Mouse (Mus musculus) ES-CJ7 (cell line): ENCODE data around the gene Gm16253.
A peak's percentile ranks its signal among the peaks of the same experiment; 100 is the strongest.
"Not testable (repeated sequence)": the region's sequence is repeated elsewhere in the genome, so short reads cannot be mapped to it uniquely, and the experiment has no call there.

ENCODE experiments used
- DNase-seq: peaks from one replicate; pipeline ENCODE4 v3.0.0; 2011; ENCODE audit warnings: low read depth, low spot score

The Gm16253 gene

DNA sequence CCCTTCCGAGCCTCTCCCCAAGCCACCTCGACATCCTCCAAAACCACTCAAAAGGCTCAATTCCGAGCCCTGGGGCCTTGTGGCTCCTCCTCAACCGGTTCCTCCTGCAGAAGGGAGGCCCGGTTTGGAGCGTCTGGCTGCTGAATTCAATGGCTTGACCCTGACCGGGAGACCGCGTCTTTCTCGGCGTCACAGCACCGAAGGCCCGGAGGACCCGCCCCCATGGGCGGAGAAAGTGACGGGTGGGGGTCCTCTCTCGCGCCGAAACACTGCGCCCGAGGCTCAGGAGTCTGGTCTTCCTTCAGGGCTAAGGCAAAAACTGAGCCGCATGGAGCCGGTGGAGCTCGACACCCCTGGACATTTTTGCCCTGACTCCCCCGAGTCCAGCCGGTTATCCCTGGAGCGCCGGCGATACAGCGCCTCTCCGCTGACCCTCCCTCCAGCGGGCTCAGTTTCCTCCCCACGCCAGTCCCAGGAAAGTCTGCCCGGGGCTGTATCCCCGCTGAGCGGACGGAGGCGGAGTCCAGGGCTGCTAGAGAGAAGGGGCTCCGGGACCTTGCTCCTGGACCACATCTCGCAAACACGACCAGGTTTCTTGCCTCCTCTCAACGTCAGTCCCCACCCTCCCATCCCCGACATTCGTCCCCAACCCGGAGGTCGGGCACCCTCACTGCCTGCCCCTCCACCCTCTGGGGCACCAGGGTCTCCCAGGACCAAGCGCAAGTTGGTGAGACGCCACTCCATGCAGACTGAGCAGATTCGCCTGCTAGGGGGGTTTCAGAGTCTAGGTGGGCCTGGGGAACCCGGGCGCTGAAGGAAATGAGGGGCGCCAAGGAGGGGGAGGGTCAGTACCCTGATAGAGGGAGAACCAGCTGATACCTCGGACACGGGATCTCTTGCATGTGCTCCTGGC, 21.6 kb downstream of the Gm16253 start:
- peak; percentile 52 for DNase-seq

DNA sequence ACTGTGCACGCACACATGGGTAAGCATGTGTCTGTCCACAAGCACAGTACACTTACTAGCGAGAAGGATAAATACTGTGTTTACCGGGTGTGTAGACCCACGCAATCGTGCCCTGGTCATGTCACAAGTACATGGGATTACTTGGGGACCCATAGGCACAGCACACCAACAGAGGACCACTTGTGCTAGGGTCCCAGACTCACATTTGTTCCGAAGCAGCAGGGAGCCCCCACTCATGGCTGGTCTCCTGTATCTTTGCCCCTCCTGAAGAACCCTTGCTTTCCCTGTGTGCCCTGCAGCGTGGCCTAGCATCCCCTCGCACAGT, 22.2 kb downstream of the Gm16253 start:
- DNase-seq, result no peak

DNA sequence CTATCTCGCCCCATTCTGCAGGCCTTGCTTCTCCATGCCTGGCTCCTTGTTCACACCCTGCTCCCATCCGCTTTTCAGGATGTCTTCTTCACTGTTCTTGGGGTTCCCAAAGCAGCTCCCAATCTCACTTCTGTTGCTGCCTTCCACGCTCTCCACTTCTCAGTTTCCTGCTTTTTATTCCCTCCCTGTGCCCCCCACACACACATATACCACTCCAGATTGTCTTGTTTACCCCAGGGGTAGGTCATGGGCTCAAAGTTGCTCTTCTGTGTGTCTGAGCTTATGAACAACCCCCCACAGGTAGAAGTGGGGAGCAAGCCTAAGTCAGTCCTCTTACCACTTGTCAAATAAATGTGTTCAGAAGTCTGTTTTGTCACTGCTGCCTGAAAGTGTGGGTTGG, 22.6 kb downstream of the Gm16253 start:
- DNase-seq, result no peak

DNA sequence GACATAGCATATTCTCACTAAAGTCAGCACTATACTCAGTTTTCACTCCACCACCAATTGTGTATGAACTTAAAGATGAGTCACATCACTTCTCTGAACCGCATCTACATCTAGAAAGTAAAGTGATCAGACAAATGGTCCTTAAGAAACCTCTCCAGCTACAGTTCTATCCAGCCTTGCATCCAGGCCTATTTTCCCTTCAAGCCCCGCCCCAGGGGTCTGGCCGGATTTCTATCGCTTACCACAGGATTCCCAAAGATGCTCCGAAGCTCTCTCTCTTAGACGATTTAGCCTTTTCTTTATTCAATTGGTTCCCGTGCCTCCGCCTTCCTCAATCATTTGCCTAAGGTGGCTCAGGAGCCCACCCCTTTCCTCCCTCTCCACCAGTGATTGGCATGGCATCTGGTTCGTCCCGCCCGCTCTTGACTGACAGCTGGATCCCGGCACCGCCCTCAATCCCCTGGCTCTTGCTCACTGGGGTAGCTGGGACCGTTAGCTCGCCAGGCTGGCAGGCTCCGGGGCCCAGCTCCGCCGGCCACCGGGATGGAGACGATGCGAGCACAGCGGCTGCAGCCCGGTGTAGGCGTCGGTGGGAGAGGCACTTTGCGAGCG, 24.0 kb downstream of the Gm16253 start, which contains the start of gene Lix1l:
TSS of gene Lix1l (plus strand) at position 511 of the 612 bp plus-strand sequence.
- DNase-seq, result peak; percentile 98

DNA sequence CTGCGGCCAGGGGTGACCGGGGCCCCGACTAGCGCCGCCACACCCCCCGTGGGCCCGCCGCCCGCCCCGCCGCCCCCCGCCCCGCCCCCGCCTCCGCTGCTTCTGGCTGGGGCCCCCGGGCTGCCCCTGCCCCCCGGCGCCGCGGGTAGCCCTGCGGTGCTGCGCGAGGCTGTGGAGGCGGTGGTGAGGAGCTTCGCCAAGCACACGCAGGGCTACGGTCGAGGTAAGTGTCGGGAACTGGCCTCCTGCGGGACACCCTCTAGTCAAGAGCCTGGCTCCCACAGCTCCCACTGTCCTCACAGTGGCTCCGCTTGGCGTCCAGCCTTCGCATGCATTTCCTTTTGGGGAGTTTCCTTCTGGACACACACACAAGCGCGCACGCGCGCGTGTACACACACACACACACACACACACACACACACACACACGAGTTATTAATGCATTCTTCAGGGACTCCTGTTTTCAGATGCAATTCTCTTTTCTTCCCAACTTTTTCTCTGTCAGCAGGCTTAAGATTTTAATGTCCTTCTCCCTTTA, 24.5 kb downstream of the Gm16253 start:
- no peak for DNase-seq

DNA sequence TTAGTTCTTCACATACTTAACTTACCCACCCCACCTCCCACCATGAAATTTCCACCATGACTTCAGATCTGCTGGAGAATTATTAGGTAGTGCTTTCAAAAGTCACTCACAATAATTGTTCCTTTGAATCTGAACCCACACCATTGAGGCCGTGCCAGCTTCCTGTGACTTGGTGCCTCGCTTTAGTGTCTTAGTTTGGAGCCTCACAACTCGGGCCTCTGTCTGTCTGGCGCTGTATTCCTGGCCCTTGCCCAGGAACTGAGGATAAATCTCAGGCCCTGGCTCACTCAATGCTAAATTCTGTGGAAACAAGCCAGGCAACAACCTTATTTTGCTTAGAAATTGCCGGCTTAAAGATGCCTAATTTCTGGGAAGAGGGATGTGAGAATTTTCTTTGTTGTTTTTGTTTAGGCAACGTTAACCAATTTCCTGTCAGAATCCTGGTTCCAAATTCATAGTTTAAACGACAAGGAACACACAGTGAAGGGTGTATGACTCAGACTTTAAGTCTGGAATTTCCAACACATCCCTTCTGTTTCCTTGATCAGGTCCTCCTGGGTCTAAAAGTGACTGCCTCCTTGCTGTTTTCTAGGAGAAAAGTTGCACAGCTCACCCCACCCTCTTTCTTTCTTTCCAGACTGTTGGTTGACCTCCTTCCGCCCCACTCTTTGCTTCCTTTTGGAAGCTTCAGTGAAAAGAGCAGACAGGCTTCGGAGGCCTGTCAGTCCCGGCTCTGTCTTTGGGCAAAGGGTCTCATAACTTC, 25.3 kb downstream of the Gm16253 start:
- DNase-seq, result no peak

DNA sequence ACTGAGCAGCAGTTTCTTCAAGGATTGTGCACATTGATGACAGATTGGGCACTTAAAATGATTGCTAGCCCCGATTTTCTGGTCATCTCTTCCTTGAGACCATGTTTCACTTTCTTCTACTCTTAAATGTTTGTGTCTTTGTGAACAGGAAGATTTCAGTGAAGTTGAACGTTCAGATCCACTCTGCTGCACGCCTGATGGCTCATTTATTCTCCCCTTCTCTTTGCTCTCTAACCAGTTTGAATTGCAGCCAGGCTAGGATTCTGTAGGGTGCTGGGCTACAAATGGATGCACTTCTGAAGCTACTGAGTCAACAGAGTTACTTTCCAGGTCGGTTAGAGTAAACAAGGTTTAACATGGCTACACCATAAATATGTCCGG, 25.9 kb downstream of the Gm16253 start:
- no peak for DNase-seq

DNA sequence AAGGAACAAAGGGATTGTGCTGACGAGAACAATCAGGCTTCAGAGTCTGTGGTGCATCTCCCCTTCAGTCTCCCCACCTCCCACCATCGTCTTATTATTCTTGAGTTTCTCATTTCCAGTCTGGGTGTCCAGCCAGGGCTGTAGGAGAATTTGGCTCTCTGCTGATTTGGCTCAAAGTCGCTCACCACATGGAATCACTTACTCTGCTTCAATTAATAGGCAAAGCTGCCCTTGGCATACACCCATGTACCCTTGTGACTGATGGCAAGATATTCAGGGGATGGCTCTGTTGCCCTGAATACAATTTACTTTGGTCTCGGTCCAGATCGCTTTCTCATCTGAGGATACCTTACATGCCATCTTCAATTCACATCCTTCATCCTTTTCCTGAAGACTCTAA, 26.5 kb downstream of the Gm16253 start:
- DNase-seq, result no peak

DNA sequence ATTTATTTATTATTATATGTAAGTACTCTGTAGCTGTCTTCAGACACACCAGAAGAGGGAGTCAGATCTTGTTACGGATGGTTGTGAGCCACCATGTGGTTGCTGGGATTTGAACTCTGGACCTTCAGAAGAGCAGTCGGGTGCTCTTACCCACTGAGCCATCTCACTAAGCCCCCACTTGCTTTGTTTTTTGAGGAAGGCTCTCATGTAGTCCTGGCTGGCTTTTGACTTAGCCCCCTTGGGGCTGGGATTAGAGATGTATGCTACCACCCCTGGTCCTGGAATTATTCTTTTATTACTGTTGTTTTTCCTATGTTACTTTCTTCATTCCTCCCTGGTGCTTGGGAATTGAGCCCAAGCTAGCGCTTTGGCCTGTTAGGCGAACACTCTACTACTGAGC, 29.2 kb downstream of the Gm16253 start:
- DNase-seq, result not testable (repeated sequence)

DNA sequence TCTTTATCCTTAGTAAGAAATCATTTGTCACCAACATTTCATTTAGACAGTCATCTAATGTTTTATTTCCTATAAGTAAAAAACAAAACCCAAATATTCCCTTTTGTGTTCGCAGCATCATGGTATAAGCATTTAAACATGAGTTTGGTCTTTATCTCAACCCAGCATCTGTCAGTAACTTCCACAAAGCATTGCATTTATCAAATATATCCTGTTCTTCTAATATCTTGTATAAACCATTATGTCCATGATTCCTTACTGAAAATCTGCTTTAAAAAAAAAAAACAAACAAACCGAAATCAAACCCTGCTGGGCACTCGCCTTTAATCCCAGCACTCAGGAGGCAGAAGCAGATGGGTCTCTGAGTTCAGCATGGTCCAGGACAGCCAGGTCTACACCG, 29.8 kb downstream of the Gm16253 start:
- DNase-seq, result no peak

DNA sequence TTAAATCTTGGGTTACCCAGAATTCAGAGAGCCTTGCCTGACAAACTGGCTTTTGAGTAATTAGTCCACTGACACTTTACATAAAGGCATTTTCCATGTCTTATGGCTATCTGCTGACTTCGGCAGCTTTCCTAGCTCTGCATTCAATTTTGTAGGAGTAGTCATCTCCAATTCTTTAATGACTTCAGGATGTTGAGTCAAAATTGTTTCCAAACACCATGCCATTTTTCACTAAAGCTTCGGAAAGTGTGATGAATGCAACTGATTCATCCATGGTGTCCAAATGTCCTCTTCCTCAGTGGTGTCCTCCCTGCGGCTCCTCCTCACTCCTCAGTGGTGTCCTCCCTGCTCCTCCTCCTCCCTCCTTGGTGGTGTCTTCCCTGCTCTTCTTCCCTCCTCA, 41.2 kb downstream of the Gm16253 start:
- DNase-seq, result no peak

DNA sequence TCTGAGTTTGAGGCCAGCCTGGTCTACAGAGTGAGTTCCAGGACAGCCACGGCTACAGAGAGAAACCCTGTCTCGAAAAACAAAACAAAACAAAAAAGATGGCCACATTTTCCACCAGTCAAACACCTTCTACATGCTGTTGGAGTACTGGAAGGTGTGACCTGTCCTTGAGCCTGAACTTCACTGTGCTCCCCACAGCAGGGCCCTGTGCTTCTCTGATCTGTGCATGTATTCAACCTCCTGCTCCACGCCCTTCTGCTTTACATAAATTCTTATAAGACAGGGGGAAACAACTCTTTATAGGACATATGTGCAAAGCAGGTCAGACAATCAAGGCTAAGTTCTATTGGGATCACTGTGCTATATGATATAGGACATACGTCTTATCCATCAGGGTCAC, 46.4 kb downstream of the Gm16253 start:
- DNase-seq, result peak; percentile 57

DNA sequence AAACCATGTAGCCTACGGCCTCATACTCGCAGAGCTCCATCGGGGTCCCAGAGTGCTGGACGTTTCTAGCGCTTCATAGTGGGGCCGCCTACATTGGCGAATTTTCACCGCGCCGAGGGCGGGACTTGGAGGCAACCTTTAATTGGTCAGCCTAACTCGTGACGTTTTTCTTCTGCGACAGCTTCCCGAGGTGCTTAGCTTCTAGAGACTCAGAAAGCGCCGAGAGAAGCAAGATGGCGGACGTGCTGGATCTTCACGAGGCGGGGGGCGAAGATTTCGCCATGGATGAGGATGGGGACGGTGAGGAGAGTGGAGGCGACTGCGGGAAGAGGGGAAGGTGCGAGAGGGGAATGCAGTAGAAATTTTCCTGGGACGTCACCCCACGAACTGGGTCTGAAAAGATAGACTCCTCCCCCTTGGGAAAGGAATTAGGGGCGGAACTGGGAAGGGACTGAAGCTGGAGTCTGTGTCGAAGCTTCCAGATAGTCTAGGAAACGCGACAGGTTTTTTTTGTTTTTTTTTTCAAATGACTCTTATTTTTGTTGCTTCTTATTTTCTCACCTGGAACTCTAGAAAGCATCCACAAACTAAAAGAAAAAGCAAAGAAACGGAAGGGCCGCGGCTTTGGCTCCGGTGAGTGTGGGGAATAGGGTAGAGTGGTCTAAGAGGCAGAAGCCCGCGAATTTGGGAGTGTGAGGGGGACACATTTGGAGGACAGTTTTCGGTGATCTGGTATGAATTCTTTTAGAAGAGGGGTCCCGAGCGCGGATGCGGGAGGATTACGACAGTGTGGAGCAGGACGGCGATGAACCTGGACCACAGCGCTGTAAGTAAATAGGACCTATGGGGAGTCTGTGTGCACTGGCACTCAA, 53.2 kb downstream of the Gm16253 start, which contains the start of gene Rbm8a:
TSS of gene Rbm8a (plus strand) at position 205 of the 872 bp plus-strand sequence.
- DNase-seq, result peak; percentile 99
